Mouse (Mus musculus) megakaryocyte-erythroid progenitor cell, adult 5-6 weeks (primary cell): Measurements from ENCODE around the gene Fam83f. TPM values are rescaled to one million over a fixed set of nuclear protein-coding genes. Genes with fewer than 3 reads are reported as not detected.

Experiments
- ATAC-seq: replicated peaks from 2 replicates; pipeline ENCODE4 v1.8.0; 2016; ENCODE audit warnings: mild to moderate bottlenecking, inconsistent platforms; ENCODE audit not compliant: severe bottlenecking, poor library complexity, low FRiP score, low TSS enrichment
- total RNA-seq, 2 experiments: library from RNA; stranded (forward) in 1 of 2; stranded (reverse) in 1 of 2; fragments of 200-1000, 215-1000 nt in 1 of 2; fragments of >200 nt in 1 of 2; fragmentation: Nextera tagmentation in 1 of 2; gene quantifications; 2 replicates each; pipeline ENCODE4 v1.2.3; 2014 to 2017

Gene Fam83f
- total RNA-seq, 2 experiments from 2014 or later: not detected

DNA sequence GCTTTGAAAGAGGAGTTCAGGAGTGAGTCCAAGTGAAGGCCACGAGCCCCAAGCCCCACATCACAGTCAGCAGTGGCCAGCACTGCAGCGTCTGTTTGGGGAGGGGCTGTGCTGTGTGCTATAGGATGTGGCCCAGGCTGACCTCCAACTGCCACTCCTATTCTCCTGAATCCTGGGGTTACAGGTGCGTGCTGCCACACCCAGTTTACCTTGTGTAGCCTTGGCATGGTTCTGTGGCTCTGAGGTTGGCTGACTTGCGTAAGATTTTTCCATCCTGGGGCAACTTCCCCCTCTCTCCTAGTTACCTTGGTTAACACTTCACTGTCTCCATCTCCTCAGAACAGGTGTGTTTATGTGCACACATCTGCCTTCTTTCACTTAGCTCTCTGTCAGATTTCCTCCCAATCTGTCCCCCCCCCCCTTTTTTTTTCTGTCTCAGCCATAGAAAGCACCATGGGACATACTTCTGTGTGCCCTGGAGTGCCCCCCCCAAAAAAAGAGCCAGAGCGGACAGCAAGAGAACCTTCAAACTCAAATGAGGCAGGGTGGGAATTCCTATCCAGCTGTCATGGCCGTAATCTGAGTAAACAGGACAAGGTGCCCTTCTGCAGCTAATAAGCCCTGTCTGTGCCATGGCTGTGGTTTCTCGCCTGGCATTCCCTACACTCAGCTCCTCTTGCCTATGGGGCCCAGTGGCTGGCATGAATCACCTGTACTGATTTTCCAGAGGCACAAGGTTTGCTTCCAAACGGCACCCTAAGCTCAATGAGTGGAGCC is 30.0 kb downstream of the Fam83f start:
- no peak for ATAC-seq

GRCm38 (mm10) chr15:80702910-80703309 is 31.3 kb downstream of the Fam83f start:
- ATAC-seq: no peak

DNA sequence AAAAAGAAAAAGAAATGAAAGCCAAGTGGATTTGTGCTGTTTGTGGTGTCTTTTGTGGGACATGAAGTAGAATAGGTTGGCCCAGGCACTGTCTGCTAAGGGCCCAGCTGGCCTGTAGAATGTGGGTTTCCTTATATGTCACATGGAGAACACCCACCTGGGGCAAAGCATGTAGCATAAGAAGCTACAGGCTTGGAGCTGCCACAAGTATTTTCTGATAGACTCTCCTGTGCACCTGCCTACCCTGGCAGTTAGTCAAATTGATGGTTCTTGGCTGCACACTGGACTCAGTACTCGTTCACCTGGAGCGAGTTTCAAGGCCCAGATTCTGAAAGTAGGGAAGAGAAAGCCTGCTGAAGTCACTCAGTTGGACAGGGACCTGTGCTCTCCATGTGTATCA is 31.8 kb downstream of the Fam83f start:
- ATAC-seq: no peak

GRCm38 (mm10) chr15:80704267-80704666 is 32.6 kb downstream of the Fam83f start:
- ATAC-seq: peak; percentile 86

GRCm38 (mm10) chr15:80705828-80706549 is 34.3 kb downstream of the Fam83f start:
- no peak for ATAC-seq

- no peak for ATAC-seq
Observed at GRCm38 (mm10) chr15:80706596-80706995, 34.9 kb downstream of the Fam83f start.

DNA sequence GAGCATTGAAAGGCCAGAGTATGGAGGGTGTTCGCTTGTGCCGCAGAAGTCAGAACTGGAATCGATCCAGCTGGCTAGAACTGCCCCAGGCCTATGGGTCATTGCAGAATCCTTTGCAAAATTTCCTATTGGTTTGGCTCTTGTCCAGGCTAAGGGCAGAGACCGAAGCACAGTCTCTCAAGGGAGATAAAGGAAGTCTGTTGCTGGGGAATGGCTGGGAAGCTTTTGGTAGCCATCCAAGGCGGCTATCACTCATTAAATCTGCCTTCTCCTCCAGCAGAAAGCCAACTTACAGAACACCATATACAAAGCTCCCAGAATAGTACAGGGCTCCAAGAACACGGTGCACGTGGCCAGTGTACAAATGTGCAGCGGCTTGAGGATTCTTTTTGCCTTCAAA is 35.4 kb downstream of the Fam83f start:
- no peak for ATAC-seq

DNA sequence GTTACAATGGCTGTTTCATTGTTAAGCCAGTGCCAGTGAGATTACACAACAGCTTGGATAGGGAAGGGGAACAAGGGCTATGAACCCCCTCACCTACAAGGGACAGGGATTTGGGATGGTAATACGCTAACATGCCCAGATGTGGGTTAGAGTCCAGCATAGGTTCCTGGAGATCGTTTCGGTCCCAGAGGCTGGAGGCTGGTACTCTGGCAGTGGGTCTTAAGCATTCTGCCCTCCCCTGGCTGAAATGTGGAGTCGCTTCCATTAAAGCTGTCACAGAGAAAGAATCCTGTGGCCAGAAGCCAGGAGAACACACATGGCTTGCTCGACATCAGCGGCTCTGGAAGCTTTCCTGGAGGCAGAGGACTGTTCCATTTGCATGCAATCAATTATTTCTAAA is 37.9 kb downstream of the Fam83f start:
- ATAC-seq: no peak

DNA sequence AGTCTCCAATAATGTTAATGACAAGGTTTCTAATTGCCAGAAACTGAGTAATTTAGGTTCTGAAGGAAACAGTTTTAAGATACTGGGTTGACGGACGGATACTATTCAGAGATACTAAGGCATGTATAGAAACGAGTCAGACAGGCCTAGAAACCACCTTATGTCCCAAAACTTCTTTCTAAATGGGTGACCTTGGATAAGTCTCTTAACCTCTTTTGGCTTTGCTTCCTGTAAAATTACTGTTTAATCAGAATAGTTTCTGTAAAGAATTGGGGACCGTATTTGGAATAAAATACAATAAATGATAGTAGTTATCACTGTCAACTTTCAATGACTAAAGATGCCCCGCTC is 38.6 kb downstream of the Fam83f start:
- ATAC-seq: no peak

- ATAC-seq: peak; percentile 95
Observed at GRCm38 (mm10) chr15:80710608-80711363, 39.1 kb downstream of the Fam83f start, which contains the start of gene Tnrc6b. TSS of gene Tnrc6b (plus strand) at chr15:80711313.

DNA sequence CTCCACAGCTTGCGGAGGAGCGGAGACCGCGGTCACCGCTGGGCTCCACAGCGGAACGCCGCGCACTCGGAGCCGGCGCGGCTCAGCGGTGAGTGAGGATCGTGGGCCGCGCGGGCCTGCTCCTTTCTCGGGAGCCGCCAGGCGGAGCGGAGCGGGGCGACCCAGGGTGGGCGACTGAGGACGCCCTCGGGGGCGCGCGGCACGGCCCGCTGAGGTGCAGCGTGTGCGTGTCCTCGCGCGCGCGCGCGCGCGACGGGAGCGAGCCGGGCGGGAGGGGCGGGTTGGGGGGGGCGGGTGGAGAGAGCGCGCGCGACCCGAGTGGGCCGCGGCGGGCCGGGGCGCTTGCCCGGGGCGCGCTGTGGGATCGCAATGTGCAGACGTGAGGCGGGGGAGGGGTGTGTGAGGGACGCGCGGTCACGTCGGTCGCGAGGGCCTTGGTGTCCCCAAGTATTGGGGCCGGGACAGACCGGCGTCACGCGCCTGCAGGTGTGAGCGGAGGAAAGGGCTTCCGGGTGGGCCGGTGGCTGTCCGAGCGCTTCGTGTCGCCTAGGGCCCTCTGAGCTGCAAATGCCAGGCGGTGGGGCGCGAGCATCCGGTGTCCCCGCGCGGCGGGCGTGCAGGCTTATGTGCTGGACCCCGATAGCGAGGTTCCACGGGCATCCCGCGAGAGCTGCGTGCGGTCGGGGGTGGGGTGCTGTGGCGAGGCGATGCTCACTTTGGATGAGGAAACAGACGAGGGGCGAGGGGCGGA is 39.9 kb downstream of the Fam83f start:
- 0 out of 2 replicates have a peak, but pooled peaks have one; percentile 13 for ATAC-seq

- no peak for ATAC-seq
Observed at GRCm38 (mm10) chr15:80714299-80714698, 42.7 kb downstream of the Fam83f start.

GRCm38 (mm10) chr15:80716631-80717135 is 45.0 kb downstream of the Fam83f start:
- ATAC-seq: no peak

- ATAC-seq: no peak
Observed at GRCm38 (mm10) chr15:80717431-80717830, 45.8 kb downstream of the Fam83f start.

- no peak for ATAC-seq
Observed at GRCm38 (mm10) chr15:80720249-80720648, 48.6 kb downstream of the Fam83f start.

DNA sequence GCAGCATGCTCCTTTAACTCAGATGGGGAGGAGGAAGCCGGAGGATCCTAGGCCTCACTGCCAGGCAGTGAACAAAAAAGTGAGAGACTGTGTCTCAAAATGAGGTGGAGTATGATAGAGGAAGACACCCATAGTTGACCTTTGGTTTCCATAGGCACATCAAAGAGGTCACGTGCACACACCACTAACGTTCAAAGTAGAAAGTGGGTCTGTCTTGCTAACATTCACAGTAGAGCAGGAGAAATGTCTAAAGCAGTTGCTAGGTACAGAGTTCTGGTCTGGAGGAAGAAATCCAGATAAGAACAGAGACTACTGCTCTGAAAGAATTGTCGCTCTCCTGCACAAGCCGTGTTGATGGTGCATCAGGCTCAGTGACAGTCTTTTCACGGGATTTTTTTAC is 50.2 kb downstream of the Fam83f start:
- no peak for ATAC-seq

- ATAC-seq: no peak
Observed at GRCm38 (mm10) chr15:80722366-80722765, 50.7 kb downstream of the Fam83f start.

DNA sequence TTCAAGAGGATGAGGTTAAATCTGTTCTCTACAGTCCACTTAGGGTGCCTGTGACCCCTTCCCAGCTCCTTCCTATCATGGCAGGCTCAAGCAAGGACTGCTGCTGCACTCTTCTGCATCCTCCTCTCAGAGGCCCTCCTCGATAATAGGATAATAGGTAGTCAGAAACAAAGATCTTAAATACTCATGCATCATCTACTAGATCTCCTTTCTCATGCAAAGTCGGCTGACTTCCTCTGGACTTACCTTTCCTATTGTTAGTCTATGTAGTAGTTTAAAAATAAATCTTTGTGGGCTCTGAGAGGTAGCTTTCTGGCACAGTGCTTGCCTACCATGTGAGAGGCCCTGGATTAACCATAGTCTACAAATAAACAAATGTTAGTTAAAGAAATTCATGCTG is 57.8 kb downstream of the Fam83f start:
- no peak for ATAC-seq

DNA sequence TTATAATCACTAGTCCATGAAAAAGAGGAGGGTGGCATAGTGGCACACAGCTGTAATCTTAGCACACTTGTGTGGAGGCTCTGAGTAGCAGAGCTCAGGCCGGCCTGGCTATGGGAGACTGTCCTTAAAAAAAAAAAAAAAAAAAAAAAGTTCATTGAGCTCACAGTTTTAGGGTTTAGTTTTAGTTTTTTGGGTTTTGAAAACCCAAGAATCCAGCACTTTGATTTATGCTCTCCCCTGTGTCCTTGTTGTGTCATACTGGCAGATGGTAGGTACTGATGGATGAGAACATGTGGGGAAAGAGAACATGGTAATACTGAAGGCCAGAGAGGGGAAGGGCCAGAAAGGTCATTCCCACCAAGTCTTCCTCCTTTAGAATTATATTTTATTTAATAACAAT is 59.4 kb downstream of the Fam83f start:
- ATAC-seq: no peak
